Mouse (Mus musculus): Measurements from ENCODE around the gene Arvcf.

Gene Arvcf

DNA sequence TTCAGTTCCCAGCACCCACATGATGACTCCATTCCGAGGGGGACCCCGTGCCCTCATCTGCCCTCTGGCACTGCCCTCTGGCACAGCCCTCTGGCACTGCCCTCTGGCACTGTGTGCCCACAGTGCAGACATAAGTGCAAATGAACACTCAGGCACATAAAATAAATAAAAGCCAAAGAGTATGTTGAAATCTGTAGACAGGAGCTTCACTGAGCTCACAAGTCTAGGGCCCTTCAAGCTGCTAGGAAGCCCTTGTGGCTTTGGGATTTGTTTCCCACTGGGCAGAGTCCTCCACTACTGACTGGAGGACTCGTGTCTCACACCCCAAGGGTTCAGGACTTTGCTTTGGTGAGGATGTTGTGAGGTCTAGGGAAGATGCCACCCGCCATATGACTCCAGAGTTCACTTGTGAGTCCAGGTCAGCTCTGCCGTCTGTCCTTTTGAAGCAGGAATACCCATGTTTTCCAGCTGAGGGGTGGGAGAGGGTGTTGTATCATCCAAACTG lies 80.1 kb downstream of the Arvcf start:
- no peak for DNase-seq (ENCODE audit: low read depth, low spot score)

DNA sequence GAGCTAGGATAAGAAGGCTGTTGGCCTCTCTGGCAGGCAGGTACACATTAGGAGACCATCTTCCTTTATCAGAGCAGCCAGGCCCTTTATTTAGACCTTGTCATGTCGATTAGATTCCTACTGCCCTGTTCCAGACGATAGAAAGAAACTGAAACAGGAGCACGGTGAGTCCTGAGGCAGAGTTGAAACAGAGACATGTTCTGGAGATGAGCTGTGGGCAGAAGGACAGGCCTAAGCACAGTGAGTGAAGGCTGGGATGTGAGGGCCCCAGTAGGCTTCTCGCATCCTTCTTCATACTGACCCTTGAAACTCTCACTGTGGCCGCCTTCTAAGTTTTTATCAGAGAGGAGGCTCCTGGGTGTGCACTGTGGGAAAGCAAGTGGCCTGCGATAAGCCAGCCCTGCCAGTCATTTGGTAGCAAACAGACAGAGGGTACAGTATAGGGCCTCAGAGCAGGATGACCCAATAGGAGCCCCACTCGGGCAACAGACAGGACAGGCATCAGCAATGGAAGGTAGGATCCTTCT lies 80.6 kb downstream of the Arvcf start:
- DNase-seq (ENCODE audit: low read depth, low spot score): no peak

- DNase-seq (ENCODE audit: low read depth, low spot score): no peak
Measured at GRCm38 (mm10) chr16:18429641-18430040, 81.7 kb downstream of the Arvcf start.

- no peak for DNase-seq (ENCODE audit: low read depth, low spot score)
Measured at GRCm38 (mm10) chr16:18430641-18431212, 82.7 kb downstream of the Arvcf start.

DNA sequence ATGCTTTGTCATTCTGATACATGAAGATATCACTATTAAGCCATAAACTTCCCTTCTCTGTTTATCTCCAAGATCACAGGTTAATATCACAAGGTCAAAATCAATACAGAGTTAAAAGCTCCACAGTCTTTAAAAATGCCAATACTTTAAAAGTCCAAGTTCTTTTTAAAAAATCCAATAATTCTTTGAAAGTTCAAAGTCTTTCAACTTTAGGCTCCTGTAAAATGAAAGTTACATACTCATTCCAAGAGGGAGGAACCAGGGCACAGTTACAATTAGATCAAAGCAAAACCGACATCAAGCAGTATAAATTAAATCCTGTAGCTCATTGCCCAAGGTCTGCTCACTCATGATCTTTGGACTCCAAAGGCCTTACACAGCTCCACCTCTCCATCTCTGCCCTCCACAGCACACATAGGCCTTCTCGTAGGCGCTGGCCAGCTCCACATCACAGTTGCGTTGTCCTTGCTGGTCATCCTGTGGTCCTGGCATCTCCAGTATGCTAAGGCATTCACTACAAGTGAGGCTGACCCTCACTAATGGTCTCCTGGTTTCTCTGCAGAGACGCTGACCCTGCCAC lies 85.4 kb downstream of the Arvcf start:
- no peak for DNase-seq (ENCODE audit: low read depth, low spot score)

- DNase-seq (ENCODE audit: low read depth, low spot score): no peak
Measured at GRCm38 (mm10) chr16:18436128-18436527, 88.1 kb downstream of the Arvcf start.

- peak; percentile 81 for DNase-seq (ENCODE audit: low read depth, low spot score)
Measured at GRCm38 (mm10) chr16:18443385-18443841, 95.4 kb downstream of the Arvcf start.

GRCm38 (mm10) chr16:18447243-18447642 lies 99.3 kb downstream of the Arvcf start:
- peak; percentile 17 for DNase-seq (ENCODE audit: low read depth, low spot score)

DNA sequence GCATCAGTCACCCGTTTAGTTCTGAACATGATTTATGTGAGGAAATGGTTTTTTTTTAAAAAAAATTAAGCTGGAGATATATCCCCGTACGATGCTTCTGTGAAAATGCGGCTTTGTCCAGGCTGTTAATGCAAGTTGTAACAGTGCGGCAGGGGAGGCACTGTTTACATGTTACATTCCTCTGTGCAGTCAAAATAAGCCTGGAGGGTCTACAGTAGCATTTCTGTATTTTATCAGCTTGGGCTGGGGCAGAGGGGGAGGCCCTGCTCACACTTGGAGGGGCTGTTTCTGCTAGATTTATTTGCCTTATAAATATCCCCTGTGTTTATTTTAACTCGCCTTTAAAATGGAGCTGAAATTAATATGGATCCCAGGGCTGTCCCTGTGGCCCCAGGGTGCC lies 100.1 kb downstream of the Arvcf start:
- DNase-seq (ENCODE audit: low read depth, low spot score): no peak

GRCm38 (mm10) chr16:18449005-18449404 lies 101.0 kb downstream of the Arvcf start:
- DNase-seq (ENCODE audit: low read depth, low spot score): no peak

- DNase-seq (ENCODE audit: low read depth, low spot score): no peak
Measured at GRCm38 (mm10) chr16:18451486-18452181, 103.7 kb downstream of the Arvcf start.

DNA sequence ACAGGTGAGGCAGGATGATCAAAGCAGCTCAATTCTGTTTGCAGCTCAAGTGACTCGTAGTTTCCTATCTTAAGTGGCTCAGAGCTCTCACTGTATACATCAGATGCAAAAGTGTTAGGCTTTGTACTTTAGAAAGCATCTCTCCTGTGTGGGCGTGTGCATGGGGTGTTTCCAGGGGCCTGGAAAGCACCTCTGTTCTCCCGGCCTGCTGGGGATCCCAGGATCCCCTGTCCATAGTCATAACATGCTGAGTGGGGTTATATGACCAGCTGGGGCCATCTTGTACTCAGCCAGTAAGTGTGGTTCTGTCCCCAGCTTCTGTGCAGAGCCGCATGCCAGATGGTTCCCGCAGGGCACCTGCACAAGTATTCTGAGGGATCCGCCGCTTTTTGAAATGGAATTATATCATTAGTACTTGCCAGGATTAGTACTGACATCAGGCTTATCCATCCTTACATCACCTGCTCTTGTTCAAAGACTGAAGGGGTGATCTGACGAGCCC lies 104.4 kb downstream of the Arvcf start:
- peak; percentile 47 for DNase-seq (ENCODE audit: low read depth, low spot score)

DNA sequence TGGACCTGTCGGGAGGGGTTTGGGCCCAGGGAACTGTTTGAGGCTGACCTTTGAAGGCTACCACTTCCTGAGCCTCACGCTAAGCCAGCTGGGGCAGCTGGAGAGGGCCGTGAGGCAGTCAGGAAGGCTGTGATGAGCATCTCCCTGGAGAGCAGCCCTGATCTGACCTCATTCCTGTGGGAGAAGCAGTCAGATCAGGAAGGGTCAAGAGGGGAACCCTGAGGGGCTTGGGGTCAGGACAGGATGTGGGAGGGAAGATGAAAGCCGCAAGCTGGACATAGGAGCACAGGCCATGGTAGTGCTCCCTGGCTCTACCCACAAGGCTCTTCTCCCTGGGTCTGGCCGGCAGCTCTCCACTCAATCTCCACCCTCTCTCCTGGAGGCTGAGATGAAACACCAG lies 105.9 kb downstream of the Arvcf start:
- DNase-seq (ENCODE audit: low read depth, low spot score): no peak

DNA sequence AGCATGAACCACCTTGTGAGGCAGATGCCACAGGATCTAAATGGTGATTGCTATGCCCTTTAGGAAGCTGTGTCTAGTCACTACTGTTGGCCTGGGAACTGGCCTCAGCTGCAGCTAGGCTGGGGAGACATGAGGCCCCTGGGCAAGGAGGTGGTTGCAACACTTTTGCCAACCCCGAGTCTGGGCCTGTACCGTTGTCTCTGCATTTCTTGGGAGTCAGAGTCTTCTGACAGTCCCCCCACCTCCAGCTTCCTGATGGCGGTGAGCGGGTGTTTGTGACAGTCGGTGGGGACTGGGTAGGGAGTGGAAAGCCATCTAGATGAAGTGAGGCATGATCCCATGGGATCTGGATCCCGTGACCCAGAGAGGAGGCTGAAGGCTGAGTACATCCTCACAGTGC lies 107.4 kb downstream of the Arvcf start:
- DNase-seq (ENCODE audit: low read depth, low spot score): no peak

Data from CD4-positive helper T cell, adult 2 months (primary cell).